In genomic region chr11:61923309-61923708, GRCm38 (mm10) we compare ENCODE assay signal across 24 mouse cellular contexts.
"Had no signal": no experiment of that assay in that cellular context is flagged by ENCODE, and none has a peak within 500 bp of the region (broad histone marks: within the 10 kb centered on the region; RNA-seq: fewer than 3 reads in every experiment).

No protein-coding gene starts in this region.

- DNase-seq: gastrocnemius, postnatal 14 days; heart, adult 18-20 months; heart, postnatal 10 days; heart, postnatal 4 days; kidney, adult 18-20 months; kidney, adult 8-10 months; kidney, postnatal 10 days; kidney, postnatal 25 days; kidney, postnatal 4 days; layer of hippocampus, adult 9-11 months; liver; liver, embryonic 13.5 days had no signal

- H3K4me3 ChIP-seq: heart, embryonic 10.5 days; heart, embryonic 12.5 days; hindbrain, embryonic 10.5 days; hindbrain, embryonic 12.5 days; intestine, embryonic 15.5 days; limb, embryonic 10.5 days; limb, embryonic 12.5 days; liver, embryonic 13.5 days; liver, embryonic 15.5 days had no signal

- ATAC-seq: hindbrain, embryonic 16.5 days; inflammation-experienced regulatory T-cells, adult 6 months; intestine, embryonic 15.5 days; intestine, postnatal 0 days had no signal

- H3K27ac ChIP-seq: heart, embryonic 10.5 days; hindbrain, embryonic 10.5 days; hindbrain, embryonic 12.5 days; hindbrain, embryonic 14.5 days; intestine, embryonic 15.5 days; limb, embryonic 10.5 days; limb, embryonic 12.5 days; liver, embryonic 13.5 days; liver, embryonic 15.5 days had no signal
